Mouse (Mus musculus) neutrophil, adult 5-6 weeks (primary cell): ENCODE measurements around the gene Vstm2l. TPM values are rescaled to one million over a fixed set of nuclear protein-coding genes. Genes with fewer than 3 reads are reported as not detected.

ENCODE experiments used
- ATAC-seq: fragments of 151-379, 151-347 bp; 2 replicates; pipeline ENCODE4 v1.8.0; 2017; ENCODE audit warnings: mild to moderate bottlenecking, moderate TSS enrichment; ENCODE audit not compliant: insufficient number of reproducible peaks, poor library complexity, low FRiP score, severe bottlenecking; ENCODE audit errors: extremely low read depth
- total RNA-seq: library from RNA; stranded (forward); fragments of 200-1000 nt; gene quantifications from 2 replicates; pipeline ENCODE4 v1.2.3, GENCODE M21; 2017

Gene Vstm2l
- total RNA-seq, 1 experiment from 2014 or later, result not detected

DNA sequence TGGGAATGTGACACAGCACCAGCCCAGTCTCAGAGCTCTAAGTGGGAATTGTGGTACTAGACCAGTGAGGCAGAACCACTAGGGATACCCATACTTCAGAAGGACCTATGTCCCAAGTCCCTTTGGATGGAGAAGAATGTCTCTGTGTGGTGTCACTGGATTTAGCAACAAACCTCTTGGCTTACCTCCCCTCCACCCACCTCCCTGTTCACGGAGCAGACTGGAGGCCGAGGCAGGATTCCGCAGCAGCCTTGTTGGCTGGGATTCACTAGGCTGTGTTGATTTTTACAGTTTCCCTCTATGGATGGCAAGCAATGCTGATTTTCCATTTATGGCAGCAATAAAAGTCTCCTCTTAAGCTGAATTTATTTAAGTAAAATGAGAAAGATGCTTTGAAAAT lies 12.5 kb downstream of the Vstm2l start:
- ATAC-seq, result no peak

DNA sequence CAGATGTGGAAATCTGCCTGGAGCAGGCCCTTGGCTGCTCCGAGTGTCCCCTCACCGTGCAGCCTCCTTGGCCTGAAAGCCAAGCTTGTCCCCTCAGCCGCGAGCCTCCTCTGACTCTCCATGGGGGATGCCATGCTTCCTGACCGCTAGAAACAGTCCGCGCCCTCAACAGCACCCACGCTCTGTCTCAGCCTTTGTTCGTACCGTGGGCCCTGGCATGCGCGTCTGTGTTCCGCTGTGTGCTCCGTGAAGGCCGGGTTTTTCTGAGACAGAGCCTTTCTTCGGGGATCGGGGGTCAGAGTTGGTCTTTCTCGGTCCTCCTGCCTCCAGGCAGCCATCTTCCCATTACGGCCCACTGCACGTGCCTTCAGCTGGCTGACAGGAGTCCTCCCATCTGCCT lies 12.9 kb downstream of the Vstm2l start:
- ATAC-seq, result no peak

DNA sequence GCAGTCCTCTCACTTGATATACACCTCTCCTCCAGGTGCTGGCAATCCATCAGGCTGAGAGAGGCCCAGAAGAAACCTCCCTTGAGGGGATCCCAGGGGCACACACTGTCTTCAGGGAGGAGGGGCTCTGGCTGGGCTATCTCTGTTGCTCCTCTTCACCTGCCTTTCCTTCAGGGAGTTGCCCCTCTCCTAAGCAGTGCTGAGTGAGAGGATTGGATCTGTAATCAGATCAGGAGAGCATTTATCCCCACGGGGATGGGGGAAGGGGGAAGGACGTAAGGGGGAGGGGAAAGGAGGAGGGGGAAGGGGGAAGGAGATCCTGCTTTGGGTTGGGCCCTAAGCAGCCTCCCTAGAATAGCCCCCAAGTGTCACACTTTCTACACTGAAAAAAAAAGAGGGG lies 13.4 kb downstream of the Vstm2l start:
- ATAC-seq, result no peak

DNA sequence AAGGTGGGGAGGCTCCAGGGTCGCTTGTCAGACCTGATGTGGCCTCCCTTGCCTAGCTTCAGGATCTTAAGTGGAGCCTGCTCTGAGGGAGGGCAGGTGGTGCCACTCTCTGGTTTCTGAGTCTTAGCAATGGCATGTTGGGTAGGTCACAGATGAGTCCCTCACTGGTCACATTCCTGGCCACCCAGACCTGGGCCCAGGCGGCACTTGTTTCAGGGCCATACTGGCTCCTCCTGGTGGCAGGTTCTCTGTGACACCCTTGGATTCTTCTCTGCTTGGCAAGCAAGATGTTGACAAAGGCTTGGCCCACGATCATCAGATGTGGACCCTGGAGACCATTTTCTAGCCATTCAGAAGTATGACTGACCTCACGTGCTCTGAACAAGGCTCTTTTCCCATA lies 18.2 kb downstream of the Vstm2l start:
- no peak for ATAC-seq

DNA sequence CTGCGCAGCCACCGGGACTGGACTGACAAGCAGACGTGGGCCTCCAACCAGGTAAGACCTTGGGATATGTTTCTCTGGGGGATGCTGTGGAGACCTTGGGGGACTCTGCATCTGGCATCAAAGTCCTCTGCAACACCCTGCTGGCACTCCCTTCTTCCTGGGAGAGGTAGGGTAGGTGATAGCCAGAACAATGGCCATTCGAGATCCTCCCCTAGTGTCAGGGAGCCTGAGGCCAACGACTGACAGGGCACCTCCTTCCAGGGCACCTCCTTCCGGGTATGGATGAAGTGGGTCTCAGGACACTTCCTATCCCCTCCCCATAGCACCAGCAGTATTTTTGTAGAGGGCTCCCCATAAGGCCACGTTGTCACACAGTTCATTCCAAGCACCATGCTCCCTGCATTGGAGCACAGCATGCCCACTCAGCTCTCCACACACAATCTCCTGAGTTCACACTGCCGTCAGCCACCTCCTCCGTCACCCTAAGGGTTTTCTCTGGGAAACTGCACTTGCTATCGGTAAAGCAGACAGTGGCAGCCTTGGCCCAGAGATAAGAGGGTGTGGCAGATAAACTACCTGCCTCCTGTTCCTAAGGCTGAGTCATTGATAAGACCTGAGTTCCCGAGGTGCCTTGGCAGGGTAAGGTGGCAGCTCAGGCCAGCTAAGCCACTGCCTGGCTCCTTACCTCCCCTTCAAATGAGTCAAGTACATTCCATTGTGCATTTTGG lies 21.2 kb downstream of the Vstm2l start:
- no peak for ATAC-seq

DNA sequence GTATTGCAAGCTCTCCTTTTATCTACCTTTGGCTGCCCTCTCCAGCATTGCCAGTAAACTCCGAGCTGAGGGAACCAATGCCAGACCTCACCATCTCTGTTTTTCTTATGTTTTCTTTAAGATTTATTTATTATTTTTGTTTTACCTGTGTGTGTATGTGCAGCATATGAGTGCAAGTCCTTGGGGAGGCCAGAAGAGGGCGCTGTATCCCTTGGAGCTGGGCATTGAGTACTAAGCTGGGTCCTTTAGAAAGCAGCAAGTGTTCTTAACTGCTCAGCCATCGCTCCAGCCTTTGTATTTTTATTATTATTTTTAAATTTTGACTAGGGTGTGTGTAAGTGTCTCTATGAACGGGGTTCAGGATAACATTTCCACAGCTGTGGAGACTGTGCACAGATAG lies 22.2 kb downstream of the Vstm2l start:
- no peak for ATAC-seq

DNA sequence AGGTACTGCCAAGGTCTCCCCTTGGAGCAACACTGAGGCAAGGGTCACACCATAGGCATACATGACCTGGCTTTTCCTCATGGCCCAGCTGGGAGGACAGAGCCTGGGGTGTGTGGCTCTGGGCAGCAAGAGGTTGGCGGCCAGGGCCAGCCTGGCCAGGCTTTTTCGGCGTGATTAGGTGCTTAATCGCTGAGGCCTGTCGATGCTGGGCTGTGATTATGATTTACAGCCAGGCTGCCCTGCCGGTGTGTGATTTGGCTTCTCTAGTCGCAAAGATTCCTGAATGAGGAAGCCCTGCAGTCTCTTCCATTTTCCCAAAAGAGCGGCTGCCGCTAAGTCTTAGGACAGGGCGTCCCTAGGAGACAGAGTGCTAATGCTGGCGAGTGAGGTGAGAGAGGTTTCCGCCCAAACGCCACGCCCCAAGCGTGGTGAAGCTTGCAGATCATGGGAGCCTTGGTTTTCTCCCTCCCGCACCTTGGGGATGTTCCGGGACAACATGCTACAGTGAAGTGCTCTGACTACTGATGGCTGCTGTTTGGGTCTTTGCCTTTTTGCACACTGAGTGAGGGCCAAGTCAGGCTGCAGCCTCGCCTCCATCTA lies 26.2 kb downstream of the Vstm2l start:
- ATAC-seq, result no peak

DNA sequence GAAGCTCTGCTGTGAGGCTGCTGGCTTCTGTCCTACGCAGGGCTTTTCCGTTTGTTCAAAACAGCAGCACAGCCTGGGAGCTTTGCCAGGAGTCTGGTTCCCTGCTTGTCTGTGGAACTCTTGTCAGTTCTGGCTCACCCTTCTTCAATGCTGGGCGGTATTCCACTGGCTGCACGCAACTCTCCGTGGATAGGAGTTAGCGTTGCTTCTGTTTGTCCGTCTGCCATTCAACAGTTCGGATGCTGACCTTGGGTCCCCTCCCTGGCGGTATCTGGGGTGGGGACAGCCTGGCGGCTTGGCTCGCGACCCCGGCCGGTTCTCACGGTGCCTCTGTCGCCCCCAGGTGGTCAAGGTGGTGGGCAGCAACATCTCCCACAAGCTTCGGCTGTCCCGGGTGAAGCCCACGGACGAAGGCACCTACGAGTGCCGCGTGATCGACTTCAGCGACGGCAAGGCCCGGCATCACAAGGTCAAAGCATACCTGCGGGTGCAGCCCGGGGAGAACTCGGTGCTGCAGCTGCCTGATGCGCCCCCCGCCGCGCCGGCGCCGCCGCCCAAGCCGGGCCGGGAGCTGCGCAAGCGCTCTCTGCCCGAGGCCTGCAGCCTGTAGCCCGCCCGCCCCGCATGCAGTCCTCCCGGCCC lies 29.2 kb downstream of the Vstm2l start:
- no peak for ATAC-seq

DNA sequence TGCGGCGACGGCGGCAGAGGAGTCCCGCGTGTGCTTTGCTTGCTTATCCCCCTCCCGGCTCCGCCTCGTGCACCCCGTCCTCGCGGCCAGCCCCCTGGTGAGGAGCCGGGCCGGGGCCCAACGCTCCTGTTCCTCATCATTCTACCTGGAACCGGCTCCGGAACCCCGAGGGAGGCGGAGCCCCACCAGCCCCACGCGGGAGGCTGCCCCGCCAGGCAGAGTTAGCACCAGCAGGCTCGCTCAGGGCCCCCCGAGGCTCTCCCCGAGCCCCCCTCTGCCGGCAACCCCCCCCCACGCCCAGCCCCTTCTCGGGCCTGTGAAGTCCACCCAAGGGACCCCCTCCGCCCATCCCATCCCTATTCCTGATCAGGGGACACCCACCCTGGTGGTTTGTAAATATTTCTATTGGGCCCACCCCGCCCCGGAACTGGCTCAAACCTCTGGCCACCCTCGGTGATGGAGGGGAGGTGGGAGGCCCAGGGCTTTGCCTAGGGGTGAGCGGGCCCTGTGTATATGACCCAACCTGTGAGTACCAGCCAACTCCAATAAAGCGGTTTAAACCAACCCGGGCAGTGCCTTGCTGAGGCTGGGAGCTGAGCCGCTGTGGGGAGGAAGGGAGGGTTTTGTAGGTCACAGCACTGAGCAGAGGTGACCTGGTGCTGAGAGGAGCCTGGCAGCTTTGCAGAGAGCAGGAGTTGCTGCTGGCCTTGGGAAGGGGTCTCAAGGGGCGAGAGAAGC lies 29.9 kb downstream of the Vstm2l start:
- no peak for ATAC-seq

DNA sequence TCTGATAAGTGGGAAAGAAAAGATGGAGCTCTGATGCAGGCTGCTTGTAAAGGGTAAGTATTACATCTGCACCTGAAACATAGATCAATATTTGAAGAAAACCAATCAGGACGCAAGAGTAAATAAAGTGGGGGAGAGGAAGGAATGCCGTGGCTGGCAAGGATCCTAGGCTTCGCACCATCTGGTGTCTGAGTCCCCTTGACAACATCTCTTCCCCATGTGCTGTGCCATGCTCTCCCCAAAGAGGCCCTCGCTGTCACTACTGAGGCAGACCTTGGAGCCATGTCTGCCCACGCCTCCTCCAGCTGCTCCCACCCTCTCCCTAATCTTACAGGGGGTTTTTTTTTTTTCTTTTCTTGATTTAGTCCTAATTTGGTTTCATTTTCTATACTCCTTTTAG lies 39.5 kb downstream of the Vstm2l start:
- no peak for ATAC-seq

DNA sequence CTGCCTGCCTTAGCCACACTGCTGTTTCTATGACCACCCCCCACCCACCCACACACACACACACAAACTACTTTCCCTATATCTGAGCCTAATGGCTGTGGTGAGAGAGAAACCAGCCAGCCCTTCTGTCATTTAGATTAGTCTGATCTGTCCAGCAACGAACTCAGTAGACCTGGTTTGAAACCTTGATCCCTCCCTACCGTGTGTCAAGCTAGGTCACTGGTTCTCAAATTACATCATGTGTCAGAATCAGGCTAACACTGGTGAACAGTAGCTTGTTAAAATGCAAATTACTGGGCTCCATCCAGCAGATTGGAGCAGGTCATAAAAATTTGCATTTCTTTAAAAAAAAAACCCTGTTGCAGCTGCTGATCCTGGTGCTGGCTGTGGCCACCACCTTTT lies 43.3 kb downstream of the Vstm2l start:
- ATAC-seq, result no peak

DNA sequence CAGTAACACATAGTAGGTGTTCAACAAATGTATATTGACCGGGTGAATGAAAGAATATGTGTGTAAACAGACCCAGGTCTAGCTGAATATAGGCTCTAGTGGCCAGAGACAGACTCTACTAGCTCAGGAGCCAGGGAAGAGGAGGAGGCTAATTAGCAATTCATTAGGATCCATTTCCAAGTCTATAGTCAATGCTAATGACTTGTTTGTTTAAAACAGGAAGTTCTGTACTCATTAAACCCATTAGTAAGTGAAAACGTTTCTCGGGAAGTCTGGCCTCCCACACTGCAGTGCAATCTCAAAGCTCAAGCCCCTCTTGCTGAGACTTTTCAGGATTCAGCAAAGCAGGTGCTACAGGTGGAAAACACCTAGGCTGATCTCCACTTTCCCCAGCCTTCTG lies 53.4 kb downstream of the Vstm2l start:
- no peak for ATAC-seq

DNA sequence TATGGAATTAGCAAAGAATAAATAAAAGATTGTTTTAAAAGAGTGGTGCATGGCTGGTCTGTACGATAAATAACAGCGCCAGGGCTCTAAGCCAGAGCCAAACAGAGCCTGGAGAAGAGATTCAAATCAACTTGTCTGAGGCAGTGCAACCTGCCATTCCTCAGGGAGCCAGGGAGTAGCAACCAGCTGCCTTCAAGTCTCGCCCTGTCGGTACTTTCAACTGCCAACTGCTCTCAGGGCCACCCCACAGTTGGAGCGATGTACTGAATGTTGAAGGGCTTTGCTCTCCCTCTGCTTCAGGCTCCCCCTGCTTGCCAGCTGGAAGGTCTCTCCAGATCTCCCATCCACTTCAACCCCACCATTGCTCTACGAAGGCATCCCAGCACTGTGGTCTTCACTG lies 55.7 kb downstream of the Vstm2l start:
- no peak for ATAC-seq

DNA sequence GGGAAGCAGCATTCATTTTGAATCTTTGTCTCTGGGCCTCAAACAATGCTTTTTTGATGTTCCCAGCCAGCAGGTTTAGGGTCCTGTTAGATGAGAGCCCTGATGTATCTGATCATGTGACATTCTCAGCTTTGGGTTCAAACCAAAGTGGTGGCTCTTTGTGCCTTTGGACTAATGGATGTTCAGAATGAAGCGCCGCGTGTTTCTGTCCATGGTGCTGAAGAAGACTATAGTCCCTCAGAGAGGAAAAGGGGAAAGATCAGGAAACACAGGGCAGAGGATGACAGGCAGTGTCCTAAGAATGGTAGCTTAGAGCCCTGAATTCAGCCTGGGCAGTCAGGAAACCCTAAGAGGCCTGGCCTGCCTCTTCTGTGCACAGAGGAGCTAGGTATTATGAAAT lies 56.2 kb downstream of the Vstm2l start:
- ATAC-seq, result no peak

DNA sequence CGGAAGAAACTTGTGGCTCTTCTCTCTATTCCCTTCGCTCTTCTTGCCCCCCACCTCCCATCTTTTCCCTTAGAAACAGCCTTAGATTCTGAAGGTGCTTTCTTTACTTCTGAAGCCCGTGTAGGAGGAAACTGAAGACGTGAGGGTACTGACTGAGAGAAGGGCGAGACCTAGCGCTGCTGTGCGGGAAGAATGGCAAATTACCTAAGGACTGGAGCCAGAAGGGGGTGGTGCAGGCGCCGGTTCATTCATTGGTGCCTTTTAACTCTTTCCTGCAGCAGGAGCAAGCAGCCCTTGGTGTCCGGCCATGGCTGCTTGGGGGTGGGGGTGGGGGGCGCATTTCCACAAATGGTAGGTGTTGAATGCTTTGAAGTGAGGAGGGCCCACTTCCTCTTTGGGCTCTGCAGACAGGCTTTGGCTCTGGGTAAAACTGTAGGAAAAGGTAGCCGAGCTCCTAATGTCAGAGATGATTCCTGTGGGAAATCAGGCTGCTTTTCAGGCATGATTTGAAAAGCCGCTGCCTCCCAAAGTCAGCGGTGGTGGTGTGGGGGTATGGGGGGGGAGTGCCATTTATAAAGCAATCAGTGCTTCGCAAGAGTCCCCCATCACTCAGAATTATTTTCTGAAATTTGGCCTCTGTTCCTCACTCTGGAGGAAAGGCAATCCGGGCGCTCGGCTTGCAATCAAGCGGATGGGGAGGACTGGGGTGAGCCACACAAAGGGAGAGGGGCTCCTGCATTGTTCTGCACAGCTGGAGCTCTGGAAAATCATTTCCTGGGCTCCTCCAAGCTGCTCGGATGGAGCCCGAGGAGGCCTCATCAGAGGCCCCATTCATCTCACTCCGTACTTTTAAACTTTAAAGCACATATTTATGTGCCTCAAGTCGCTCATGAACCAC lies 60.4 kb downstream of the Vstm2l start:
- no peak for ATAC-seq

DNA sequence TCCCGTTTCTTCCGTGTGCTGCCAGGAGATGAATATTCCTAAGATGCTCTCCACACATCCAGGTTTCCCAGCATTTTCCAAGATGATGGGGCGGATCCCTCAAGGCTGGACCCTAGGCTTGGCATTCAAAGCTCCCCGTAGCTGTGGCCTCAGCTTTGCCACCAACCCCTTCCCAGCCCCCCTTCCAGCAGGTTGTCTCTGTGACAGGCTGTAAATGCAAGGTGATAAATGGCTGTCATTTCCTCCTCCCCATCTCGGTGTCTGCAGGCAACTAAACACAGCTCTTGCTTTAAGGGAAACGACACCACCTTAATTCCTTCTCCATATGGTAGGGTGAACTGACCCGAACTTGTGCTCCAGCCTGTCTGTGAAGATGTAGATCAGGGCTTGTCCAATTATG lies 61.1 kb downstream of the Vstm2l start:
- ATAC-seq, result no peak

DNA sequence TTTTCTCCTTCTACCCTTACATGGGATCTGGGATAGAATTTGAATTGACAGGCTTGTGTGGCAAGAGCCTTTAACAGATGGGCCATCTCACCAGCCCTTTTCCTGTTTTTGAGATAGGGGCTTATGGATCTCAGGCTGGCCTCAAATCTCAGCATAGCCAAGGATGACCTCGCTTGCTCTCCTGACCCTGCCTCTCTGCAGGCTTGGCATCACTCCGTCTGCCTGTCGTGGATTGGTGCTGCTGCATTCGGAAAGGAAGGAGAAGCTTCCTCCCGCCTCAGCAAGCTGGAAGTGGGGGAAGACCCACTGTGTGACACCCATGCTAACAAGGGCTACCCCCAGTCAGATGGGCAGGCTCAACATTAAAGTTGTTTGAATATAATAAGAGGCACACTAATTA lies 64.8 kb downstream of the Vstm2l start:
- ATAC-seq, result no peak

DNA sequence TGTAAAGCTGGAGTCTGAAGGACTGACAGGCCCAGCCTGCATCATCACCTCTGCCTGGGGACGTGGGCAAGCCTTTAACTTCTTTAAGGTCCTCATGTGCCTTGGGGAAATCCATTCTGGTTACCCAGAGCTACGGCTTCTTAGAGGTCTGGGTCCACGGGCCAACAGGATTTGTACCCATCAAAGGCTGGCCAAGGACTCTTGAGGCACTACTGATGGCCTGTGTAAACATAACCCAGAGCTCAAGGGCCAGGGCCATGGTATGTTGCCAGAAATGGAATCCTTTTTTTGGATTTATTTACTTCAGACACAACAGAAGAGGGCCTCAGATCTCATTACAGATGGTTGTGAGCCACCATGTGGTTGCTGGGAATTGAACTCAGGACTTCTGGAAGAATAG lies 68.3 kb downstream of the Vstm2l start:
- ATAC-seq, result no peak

DNA sequence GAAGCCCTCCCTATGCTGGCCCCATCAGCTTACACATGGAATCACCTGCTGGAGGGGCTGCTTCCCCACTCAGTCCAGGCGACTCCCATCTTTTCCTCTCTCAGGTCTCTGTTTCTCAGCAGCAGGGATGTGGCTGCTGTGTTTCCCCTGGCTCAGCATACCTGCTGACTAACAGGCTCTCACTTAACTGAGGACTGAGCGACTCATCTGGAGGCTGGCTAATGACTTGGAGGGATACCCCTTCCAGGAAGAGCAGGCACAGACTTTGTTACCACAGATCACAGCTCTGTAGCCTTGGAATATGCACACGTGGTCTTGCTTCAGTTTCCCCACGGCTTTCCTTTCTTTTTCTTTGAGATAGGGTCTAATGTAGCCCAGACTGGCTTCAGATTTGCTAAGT lies 68.8 kb downstream of the Vstm2l start:
- no peak for ATAC-seq
